Mouse (Mus musculus) liver, embryonic 13.5 days (tissue): ENCODE results near the gene Prickle1. TPM values are rescaled to one million over a fixed set of nuclear protein-coding genes. Genes with fewer than 3 reads are reported as not detected.

ENCODE experiments used
- ATAC-seq: fragments of 200-750 bp; cut with Nextera tagmentation; 2 replicates; pipeline ENCODE4 v1.8.0; 2017; ENCODE audit warnings: low read depth, mild to moderate bottlenecking, moderate number of reproducible peaks, moderate library complexity
- DNase-seq: peaks from one replicate; pipeline ENCODE4 v3.0.0; 2022
- H3K27ac ChIP-seq: fragments of 300-500 bp; sonication (generic); 2 replicates; pipeline ENCODE4 v1.5.1; 2015; ENCODE audit warnings: moderate library complexity, mild to moderate bottlenecking, inconsistent platforms
- H3K27me3 ChIP-seq: fragments of 300-500 bp; sonication (generic); 2 replicates; pipeline ENCODE4 v1.6.1; 2015; ENCODE audit warnings: mild to moderate bottlenecking, inconsistent platforms
- H3K36me3 ChIP-seq: fragments of 300-500 bp; sonication (generic); 2 replicates; pipeline ENCODE4 v1.6.1; 2015; ENCODE audit warnings: mild to moderate bottlenecking, inconsistent platforms
- H3K4me1 ChIP-seq: fragments of 300-500 bp; sonication (generic); replicated peaks from 2 replicates; pipeline ENCODE4 v1.6.1; 2015; ENCODE audit warnings: inconsistent platforms
- H3K4me2 ChIP-seq: fragments of 300-500 bp; sonication (generic); 2 replicates; pipeline ENCODE4 v1.6.1; 2015; ENCODE audit warnings: inconsistent platforms, mild to moderate bottlenecking, moderate library complexity
- H3K4me3 ChIP-seq: fragments of 300-500 bp; sonication (generic); replicated peaks from 2 replicates; pipeline ENCODE4 v1.5.1; 2015; ENCODE audit warnings: mild to moderate bottlenecking, inconsistent platforms
- H3K9ac ChIP-seq: fragments of 300-500 bp; sonication (generic); 2 replicates; pipeline ENCODE4 v1.6.1; 2015; ENCODE audit warnings: mild to moderate bottlenecking, inconsistent platforms
- H3K9me3 ChIP-seq: fragments of 300-500 bp; sonication (generic); replicated peaks from 2 replicates; pipeline ENCODE4 v1.6.1; 2016; ENCODE audit warnings: inconsistent platforms
- WGBS: fragments of 180-500 bp; shearing (Covaris S2); methylation state at CpG from one replicate; pipeline ENCODE4 v1.1.7; 2015; ENCODE audit not compliant: insufficient replicate concordance; 5-methylcytosine and 5-hydroxymethylcytosine counted together
- polyA plus RNA-seq: library from polyadenylated mRNA; unstranded; fragments of >200 nt; fragmentation: Nextera tagmentation; extraction: Ambion mirVana; gene quantifications from 2 replicates; pipeline ENCODE4 v1.2.1, GENCODE M21; 2015

Prickle1 gene
- polyA plus RNA-seq, 1 experiment from 2014 or later, result 4.2 TPM

DNA sequence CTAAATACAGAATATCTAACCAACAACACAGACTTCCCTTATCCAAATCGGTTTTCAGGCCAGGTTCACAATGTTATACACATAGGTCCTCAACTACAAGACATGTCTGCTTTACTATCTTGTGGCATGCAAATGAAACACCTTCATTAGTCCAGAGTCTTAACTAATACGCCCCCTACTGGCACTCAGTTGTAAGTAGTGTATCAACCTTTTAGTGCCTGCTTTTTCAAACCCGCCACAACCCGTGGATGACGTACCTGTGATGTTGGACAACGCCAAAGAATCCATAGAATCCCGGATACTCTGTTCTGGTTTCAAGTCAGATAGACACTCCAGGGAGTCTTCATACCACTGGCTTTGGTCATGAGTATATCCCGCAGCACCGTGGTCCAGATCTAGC is 93.0 kb downstream of the Prickle1 start:
- no peak overlapping the region for H3K4me2 ChIP-seq
- H3K9me3 ChIP-seq, result no peaks in the 10 kb centered on the region
- DNase-seq (no peak), ATAC-seq (no peak)
- H3K4me1 ChIP-seq, result no peaks in the 10 kb centered on the region
- H3K27ac ChIP-seq, result no peak overlapping the region
- 87% methylated on average over 9 of the region's 9 CpGs for WGBS
- H3K9ac ChIP-seq, result no peak overlapping the region
- H3K27me3 ChIP-seq, result no peaks in the 10 kb centered on the region
- no peak overlapping the region for H3K4me3 ChIP-seq
- H3K36me3 ChIP-seq, result peaks cover 76% of the 10 kb centered on the region

DNA sequence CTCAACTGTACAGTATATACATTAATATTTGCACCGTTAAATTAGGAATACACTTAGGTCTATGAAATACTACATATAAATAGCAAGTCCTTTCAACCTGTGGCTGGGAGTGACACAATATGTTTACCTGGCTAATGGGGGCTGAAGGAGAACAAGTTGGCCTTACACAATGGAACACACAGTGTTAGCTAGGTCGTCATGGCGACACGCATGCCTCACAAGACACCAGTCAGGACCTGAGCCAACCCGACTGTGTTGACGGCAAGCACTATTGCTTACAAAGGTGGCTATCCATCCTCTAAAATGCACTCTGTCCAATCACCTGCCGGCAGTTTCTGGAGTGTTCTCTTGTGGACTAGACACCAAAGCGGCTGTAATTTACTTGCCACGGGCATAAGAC is 95.8 kb downstream of the Prickle1 start:
- Histone ChIP-seq H3K36me3 (peaks cover 69% of the 10 kb centered on the region), H3K4me1 (no peaks in the 10 kb centered on the region), H3K9ac (no peak overlapping the region), H3K9me3 (no peaks in the 10 kb centered on the region), H3K4me2 (no peak overlapping the region), H3K27ac (no peak overlapping the region), H3K4me3 (no peak overlapping the region), H3K27me3 (no peaks in the 10 kb centered on the region)
- no peak for ATAC-seq
- WGBS, result 84% methylated on average over 9 of the region's 9 CpGs
- DNase-seq, result no peak

DNA sequence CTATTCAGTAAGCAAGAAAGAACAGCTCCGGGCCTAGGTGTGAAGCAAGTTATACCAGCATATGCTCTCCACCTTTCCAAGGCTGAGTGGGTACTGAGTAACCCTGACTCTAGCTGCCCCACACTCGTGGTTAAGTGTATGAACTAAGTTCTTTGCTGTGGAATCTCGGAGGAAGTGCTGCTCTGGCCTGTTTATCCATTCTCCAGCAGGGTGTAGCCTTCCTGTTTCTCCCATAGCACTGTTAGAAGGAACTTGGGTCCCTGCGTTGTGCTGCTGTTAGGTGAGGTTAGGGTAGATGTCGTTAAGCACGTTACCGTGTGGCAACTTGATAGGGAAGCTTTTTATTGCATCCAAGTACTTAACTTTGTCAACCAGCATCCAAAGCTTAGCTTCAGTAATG is 101.0 kb downstream of the Prickle1 start:
- ATAC-seq (no peak), DNase-seq (no peak)
- Histone ChIP-seq H3K4me1 (no peaks in the 10 kb centered on the region), H3K4me3 (no peak overlapping the region), H3K9me3 (no peaks in the 10 kb centered on the region), H3K9ac (no peak overlapping the region), H3K27ac (no peak overlapping the region), H3K27me3 (no peaks in the 10 kb centered on the region), H3K36me3 (peaks cover 28% of the 10 kb centered on the region), H3K4me2 (no peak overlapping the region)
- 64% methylated on average over 7 of the region's 7 CpGs for WGBS

DNA sequence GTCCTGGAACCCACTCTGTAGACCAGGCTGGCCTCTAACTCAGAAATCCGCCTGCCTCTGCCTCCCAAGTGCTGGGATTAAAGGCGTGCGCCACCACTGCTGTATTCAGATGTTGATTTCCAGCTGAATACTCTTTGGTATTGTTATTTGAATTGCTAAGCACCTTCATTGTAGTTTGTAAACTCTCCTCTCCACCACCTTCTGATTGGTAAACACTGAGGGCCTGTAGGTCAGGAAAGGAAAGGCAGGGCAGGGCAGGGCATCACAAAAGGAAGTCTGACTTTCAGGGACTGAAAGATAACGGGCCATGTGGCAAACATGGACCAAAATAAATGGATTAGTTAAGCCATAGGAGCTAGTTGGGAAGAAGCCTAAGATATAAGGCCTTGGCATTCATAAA is 106.1 kb downstream of the Prickle1 start:
- H3K9ac ChIP-seq, result no peak overlapping the region
- ATAC-seq, result no peak
- DNase-seq, result no peak
- no peaks in the 10 kb centered on the region for H3K27me3 ChIP-seq
- H3K4me2 ChIP-seq, result no peak overlapping the region
- no peak overlapping the region for H3K27ac ChIP-seq
- H3K4me1 ChIP-seq, result no peaks in the 10 kb centered on the region
- H3K9me3 ChIP-seq, result no peaks in the 10 kb centered on the region
- H3K4me3 ChIP-seq, result no peak overlapping the region
- peaks cover 13% of the 10 kb centered on the region for H3K36me3 ChIP-seq
- 72% methylated on average over 4 of the region's 4 CpGs for WGBS

DNA sequence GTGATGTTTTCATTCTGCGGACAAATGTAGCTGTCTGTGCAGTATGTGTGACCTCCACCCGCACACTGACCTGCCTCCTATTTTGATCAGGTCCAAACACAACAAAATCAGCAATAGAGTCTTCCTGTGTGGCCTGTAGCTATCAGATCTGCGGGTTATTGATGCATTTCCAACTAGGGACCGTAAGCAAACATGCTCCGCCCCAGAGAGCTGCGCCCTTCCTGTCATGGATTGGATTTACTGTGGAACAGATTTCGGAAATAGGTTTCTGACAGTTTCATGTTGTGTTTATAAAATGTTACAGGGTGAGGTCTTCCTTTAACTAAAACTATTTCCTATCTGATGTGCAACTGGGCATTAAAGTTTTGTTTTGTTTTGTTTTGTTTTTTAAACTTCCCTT is 109.6 kb downstream of the Prickle1 start:
- H3K27me3 ChIP-seq, result no peaks in the 10 kb centered on the region
- no peak overlapping the region for H3K4me2 ChIP-seq
- H3K4me1 ChIP-seq, result no peaks in the 10 kb centered on the region
- H3K27ac ChIP-seq, result no peak overlapping the region
- WGBS, result 76% methylated on average over 7 of the region's 7 CpGs
- DNase-seq, result no peak
- H3K9me3 ChIP-seq, result no peaks in the 10 kb centered on the region
- H3K4me3 ChIP-seq, result no peak overlapping the region
- H3K9ac ChIP-seq, result no peak overlapping the region
- no peak for ATAC-seq
- peaks cover 9% of the 10 kb centered on the region for H3K36me3 ChIP-seq

DNA sequence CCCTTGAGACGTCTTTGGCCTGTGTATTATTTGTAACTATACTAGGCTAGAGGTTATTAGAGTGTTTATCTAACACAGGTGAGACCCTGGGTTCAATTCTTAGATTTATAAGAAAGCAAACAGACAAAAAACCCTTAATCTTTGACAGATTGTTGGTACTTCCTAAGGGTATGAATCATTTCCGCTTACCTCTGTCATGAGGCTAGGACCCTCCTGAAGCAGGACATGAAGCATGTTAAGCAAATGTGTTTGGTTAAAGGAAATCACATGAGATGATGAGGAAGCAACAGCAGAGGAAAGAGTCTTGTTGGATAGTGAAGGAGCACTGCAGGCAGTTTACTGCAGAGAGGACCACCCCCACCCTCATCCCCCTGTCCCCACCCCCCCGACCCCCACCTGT is 110.4 kb downstream of the Prickle1 start:
- Histone ChIP-seq H3K36me3 (peaks cover 9% of the 10 kb centered on the region), H3K9ac (no peak overlapping the region), H3K9me3 (no peaks in the 10 kb centered on the region), H3K27ac (no peak overlapping the region), H3K4me2 (no peak overlapping the region), H3K4me1 (no peaks in the 10 kb centered on the region), H3K27me3 (no peaks in the 10 kb centered on the region), H3K4me3 (no peak overlapping the region)
- 70% methylated on average over 3 of the region's 3 CpGs for WGBS
- no peak for DNase-seq
- no peak for ATAC-seq

DNA sequence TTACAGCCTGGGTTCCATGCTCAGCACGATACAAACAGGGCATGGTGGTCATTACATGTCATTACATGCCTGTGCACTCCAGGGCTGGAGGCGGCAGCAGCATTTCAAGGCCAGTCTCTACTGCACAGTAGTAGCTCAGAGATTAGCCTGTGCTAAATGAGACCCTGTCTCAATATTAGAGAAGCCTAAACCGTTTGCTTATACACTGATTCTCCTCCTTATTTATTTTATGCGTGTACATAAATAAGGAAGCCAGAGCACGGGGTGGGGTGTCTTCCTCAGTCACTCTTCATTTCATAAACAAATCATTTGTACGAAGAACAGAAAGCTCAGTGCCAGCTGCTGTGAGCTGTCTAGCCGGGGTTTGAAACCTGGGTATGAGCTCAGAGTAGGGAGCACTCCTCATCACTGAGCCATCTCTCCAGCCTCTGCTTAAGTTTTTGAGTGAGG is 111.4 kb downstream of the Prickle1 start:
- Histone ChIP-seq H3K4me2 (no peak overlapping the region), H3K4me3 (no peak overlapping the region), H3K9me3 (no peaks in the 10 kb centered on the region), H3K36me3 (peaks cover 5% of the 10 kb centered on the region), H3K9ac (no peak overlapping the region), H3K27ac (no peak overlapping the region), H3K4me1 (no peaks in the 10 kb centered on the region), H3K27me3 (no peaks in the 10 kb centered on the region)
- WGBS, result 75% methylated on average over 7 of the region's 7 CpGs
- DNase-seq, result no peak
- no peak for ATAC-seq

DNA sequence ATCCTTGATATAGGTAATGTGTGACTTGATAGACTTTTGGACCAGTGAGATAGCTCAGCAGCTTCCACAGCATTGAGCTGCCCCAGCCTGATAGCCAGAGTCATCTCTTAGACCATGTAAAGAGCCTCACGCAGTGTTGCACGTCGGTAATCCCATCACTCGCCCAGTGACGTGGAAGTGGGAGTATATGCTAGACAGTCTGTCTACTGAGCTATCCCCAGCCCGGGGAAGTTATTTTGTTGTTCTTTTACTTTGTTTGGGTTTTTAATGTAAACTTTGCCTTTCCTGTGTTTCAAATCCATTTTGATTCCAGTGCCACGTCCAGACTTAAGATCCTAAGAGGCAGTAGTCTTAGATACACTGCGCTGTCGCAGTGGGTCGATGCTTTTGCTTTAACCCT is 114.6 kb downstream of the Prickle1 start:
- H3K27ac ChIP-seq, result no peak overlapping the region

DNA sequence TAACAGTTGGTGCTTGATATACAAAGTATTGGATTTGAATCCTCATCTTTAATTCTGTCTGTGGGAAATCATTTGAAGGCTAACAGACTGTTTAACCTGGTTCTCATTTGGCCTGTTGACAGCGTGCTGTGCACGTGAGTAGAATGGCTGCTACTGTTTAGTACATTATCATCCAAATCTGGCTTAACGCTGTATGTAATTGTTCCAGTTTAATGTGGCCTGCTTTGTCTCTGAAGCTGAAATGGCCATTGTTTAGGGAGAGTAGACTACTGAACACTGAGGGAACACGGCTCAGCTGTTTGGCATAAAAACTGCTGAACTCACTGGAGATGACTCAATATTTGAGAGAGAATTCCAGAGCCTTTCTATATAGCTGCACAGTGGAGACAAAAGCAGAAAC is 116.2 kb downstream of the Prickle1 start:
- WGBS, result 83% methylated on average over 4 of the region's 4 CpGs
- Histone ChIP-seq H3K27me3 (no peaks in the 10 kb centered on the region), H3K36me3 (no peaks in the 10 kb centered on the region), H3K4me3 (no peak overlapping the region), H3K9ac (no peak overlapping the region), H3K4me1 (peaks cover 4% of the 10 kb centered on the region), H3K27ac (no peak overlapping the region), H3K9me3 (no peaks in the 10 kb centered on the region), H3K4me2 (no peak overlapping the region)
- ATAC-seq (no peak), DNase-seq (no peak)

More for the DNA sequence above, 114.6 kb downstream of the Prickle1 start:
- no peak overlapping the region for H3K9ac ChIP-seq
- no peaks in the 10 kb centered on the region for H3K27me3 ChIP-seq
- no peak for DNase-seq
- 84% methylated on average over 10 of the region's 10 CpGs for WGBS
- peaks cover 4% of the 10 kb centered on the region for H3K4me1 ChIP-seq
- ATAC-seq, result no peak
- no peaks in the 10 kb centered on the region for H3K36me3 ChIP-seq
- no peak overlapping the region for H3K4me3 ChIP-seq
- no peak overlapping the region for H3K4me2 ChIP-seq
- H3K9me3 ChIP-seq, result no peaks in the 10 kb centered on the region

DNA sequence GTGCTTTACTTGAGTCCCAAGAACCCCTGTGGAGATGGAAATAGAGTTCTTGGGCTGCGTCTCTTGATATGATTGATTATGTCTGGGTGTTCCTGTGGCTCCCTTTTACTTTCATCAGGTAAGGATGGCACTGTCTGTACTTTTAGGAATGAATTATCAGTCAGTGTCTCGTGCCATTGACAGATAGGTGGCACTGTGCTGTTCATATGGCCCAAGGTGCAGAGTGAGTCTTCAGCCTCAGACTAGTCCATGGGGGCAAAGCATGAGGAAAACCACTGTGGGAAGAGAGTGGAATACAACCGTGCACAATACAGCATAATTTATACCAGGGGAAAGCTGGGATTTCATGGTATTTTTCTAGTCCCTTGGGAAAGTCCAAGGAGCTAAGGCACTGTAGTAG is 117.0 kb downstream of the Prickle1 start:
- Histone ChIP-seq H3K27me3 (no peaks in the 10 kb centered on the region), H3K9ac (no peak overlapping the region), H3K4me1 (peaks cover 4% of the 10 kb centered on the region), H3K4me2 (no peak overlapping the region), H3K36me3 (no peaks in the 10 kb centered on the region), H3K4me3 (no peak overlapping the region), H3K27ac (no peak overlapping the region), H3K9me3 (no peaks in the 10 kb centered on the region)
- DNase-seq (no peak), ATAC-seq (no peak)
- WGBS, result 69% methylated on average over 3 of the region's 3 CpGs

DNA sequence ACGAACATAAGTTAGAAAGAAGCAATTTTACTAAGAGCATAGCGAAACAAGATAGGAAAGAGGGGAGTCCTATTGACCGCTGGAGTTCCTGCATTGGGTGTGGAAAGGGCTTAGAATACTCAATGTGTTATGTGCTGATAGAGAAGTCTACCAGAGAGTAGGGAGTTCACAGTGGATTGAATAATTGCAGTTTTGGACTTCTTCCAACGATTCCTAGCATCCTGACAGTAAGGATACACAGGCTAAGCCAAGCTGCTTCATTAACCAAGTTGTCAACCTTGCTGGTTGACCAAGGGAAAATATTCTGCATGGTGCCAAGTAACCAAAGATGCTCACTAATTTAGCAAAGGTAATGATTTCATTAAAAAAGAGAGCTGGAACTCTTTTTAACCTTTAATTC is 118.0 kb downstream of the Prickle1 start:
- ATAC-seq (no peak), DNase-seq (no peak)
- Histone ChIP-seq H3K4me3 (no peak overlapping the region), H3K9me3 (no peaks in the 10 kb centered on the region), H3K4me2 (no peak overlapping the region), H3K36me3 (no peaks in the 10 kb centered on the region), H3K4me1 (peaks cover 4% of the 10 kb centered on the region), H3K27ac (no peak overlapping the region), H3K9ac (no peak overlapping the region), H3K27me3 (no peaks in the 10 kb centered on the region)
- WGBS, result 62% methylated on average over 4 of the region's 4 CpGs

DNA sequence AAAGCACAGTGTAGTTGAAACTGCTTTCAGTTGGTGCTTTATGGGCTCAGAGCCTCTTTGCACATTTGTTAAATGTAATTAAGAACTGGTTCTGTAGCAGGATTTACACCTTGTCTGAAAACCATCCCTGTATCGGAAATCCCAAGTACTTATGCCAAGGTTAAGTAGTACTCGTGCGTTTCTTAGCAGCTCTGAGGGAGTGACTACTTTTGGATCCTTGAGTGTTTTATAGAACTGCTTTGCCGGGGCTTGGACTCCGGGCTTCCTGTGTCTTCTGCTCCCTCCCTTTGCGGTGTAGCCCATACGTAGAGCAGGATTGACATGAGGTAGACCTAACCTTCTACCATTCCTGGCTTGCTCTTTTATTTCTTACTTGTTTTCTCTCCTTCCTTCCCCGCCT is 120.0 kb downstream of the Prickle1 start:
- Histone ChIP-seq H3K27ac (no peak overlapping the region), H3K27me3 (no peaks in the 10 kb centered on the region), H3K4me2 (no peak overlapping the region), H3K36me3 (peaks cover 10% of the 10 kb centered on the region), H3K9ac (no peak overlapping the region), H3K4me1 (peaks cover 4% of the 10 kb centered on the region), H3K9me3 (no peaks in the 10 kb centered on the region), H3K4me3 (no peak overlapping the region)
- DNase-seq (no peak), ATAC-seq (no peak)
- WGBS, result 84% methylated on average over 8 of the region's 8 CpGs
